Mouse (Mus musculus) heart, adult 11 months (tissue): ENCODE measurements around the gene Gys1.
"Not testable (repeated sequence)": the region's sequence is repeated elsewhere in the genome, so short reads cannot be mapped to it uniquely, and the experiment has no call there.

Experiments used
- DNase-seq: peaks from one replicate; pipeline ENCODE4 v3.0.0; 2022

Gys1 gene

DNA sequence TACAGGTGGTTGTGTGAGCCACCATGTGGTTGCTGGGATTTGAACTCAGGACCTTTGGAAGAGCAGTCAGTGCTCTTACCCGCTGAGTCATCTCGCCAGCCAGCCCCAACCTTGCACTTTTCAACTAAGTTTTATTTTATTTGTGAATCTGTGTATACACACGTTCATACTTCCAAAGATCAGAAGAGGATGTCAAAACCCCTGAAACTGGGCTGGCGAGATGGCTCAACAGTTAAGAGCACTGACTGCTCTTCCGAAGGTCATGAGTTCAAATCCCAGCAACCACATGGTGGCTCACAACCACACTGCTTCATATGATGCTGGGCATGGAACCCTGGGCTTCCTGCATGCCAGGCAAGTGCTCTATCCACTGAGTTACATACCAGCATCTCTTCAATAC, 50.3 kb downstream of the Gys1 start:
- DNase-seq: not testable (repeated sequence)

DNA sequence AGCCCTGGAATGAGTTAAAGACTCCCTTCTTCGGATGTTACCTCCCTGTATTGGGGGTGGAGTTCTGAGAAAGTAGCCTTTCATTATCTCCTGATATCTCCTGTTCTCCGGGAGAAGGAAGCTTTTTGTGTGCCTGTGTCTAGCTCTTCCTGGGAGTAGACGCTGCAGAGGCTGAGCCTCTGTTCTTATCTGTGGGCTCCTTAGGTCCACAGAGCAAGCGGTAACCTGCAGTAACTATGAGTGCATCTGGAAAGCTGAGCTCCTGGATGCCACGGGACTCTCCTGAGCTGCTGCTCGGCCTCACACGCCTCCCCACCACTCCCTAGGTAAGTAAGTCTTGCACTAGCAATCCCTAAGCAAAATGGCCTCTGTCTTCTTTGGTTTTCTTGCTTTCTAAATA, 51.5 kb downstream of the Gys1 start:
- DNase-seq: no peak

DNA sequence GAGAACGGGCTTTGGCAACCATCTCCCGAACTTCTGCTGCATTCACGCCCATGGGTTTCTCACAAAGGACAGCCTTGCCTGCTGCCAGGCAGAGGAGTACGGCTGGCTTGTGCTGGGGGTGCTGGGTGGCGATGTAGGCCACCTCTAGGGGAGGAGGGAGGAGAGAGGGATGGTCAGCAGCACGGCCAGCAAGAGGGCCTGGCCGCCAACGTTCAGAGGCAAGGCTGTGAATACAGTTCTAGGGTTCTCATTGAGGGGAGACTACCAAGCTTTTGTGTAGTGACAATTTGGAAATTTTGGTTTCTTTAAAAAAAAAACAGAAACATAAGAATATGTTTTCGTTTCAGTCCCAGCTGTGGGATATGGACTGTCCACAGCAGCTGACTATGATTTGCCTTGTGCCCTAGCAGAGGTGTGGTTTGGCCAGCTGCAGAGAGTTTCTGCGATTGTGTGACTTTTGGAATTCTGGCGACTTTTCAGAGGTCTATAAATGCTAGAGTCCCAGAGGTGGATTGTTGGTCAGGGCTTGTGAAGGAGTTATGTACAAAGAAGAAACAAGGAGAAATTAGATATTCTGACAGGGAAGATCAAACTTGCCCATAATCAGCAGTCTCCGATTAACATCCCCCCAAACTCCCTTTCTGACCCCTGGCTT, 52.2 kb downstream of the Gys1 start, which contains the start of gene Gm45808:
Gene Gm45808 (minus strand): TSS at position 51 of the 655 bp plus-strand sequence.
- DNase-seq: no peak

DNA sequence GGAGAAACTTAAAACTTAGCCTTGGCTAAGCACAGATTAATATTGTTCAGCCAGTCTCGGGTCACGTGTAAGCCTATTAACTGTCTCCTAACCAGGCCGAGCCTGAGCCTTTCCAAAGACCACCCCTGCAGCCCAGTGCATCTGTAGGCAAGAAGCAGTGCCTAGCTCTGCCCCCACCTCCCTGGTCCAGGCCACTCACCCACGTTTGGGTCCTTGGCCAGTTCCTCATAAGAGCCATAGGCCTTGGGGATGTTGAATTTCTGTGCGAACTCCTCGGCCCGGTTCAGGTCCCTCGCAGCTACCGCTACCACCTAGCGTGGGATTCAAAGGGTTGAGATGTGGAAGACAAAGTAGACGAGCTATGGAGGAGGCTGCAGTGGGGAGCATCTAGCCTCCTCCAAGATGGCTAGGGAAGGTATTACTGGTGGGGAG, 53.2 kb downstream of the Gys1 start:
- DNase-seq: peak; percentile 87

DNA sequence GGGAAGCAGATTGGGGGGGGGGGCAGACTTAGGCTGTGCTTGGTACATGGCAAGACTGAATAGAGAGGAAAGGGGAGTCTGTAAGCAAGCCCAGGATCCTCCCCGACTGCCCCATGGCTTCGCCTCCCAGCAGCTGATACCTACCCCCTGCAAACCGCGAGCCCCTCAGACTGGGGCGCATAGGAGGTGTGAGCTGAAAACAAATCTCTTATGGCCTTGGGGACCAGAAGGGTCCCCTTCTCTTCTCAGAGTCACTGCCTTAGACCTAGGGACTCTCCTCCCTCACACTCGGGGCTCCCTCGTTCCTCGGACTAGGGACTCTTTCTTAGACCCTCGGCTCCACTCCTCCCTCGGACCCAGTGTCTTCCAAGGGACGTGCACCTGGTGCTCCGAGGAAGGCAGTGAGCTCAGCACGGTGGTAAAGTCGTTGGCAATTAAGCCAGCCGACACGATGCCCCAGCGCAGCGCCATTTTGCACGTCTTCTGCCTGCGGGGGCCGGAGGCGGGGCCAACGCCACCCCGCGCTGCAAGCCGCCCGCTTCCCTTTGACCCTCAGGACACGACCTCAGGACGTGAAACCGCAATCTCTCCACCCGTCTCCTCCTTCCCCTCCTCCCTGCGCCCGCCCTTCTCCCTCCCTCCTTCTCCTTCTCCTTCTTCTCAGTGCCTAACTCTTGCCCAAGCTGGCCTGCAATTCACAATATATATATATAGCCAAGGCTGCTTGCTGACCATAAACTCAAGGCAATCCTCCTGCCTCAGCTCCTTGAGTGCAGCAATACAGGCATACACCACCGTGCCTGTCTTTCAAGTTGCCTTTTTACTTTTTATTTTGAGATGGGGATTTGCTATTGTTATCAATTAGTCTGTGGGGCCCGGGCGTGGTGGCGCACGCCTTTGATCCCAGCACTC, 53.9 kb downstream of the Gys1 start, which contains the start of gene Dhdh:
Gene Dhdh (minus strand): TSS at position 513 of the 912 bp plus-strand sequence.
- DNase-seq: peak; percentile 98

DNA sequence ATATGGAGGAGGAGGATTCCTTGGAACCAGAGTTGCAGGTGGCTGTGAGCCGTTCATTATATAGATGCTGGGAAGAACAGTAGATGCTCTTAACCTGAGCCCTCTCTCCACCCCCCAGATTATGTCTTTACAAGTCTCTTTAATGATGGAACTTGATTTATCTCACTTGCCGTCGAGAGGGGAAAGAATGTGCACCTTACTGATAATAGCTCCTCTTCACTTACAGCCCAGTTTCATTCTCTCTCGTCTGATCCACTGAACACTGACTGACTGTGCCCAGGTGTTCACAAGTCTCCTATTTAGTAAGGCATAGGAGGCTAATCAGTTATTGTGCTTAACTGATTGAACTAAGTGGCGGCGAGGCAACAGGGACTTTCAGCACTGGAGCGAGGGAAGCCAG, 54.9 kb downstream of the Gys1 start:
- DNase-seq: no peak

DNA sequence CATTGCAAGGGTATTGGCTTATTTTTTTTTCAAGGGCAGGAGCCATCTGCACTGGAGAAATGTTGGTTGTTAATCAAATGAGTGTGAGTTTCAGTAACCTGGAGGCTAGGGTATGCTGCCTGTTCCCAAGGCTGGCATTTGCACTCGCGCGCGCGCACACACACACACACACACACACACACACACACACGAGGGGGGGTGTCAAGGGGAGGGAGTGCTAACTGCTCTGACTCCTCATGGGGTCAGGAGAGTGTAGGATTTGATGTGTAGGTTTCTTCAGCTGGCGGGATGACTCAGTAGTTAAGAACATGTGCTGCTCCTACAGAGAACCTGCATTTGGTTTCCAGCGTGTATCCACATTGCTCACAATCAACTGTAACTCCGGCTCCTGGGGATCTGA, 56.2 kb downstream of the Gys1 start:
- DNase-seq: no peak

DNA sequence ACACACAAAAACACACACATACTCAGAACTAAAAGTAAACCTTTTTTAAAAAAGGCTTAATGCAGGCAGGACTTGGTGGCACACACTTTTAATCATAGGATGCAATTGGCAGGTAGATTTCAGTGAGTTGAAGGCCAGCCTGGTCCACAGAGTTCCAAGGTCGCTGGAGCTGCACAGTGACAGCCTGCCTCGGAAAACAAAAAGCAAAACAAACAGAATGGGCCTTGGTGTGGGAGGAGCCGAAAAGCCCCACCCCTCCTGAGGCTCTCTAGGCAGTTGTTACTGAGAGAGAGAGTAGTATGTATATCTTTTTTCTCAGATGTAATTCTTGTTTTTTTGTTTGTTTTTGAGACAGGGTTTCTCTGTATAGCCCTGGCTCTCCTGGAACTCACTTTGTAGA, 56.6 kb downstream of the Gys1 start:
- DNase-seq: no peak

DNA sequence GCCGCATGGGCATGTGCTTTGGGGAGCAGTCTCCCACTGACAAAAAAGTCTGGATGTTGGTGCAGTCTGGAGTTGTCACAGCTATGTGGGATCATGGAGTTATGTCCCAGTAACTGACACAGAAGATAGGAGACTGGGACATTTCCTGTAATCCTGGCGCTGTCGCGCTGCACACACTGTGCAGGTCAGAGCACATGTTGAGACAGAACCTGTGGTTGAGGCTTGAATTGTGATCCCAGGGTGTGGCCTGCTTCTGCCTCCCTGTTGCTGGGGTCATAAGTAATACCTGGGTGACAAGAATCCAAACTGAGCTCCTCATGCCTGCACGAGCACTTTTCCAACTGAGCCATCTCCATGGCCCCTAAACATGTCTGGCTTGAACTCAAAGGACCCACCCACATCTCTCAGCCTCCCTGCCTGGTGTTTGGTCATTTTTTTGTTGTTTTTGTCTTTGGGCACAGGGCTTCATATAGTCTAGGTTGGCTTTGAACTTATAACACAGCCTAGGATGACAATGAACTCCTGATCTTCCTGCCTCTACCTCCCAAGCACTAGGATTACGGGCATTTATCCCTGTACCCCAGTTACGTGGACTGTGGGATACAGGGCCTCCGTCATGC, 57.7 kb downstream of the Gys1 start:
- DNase-seq: peak; percentile 86

DNA sequence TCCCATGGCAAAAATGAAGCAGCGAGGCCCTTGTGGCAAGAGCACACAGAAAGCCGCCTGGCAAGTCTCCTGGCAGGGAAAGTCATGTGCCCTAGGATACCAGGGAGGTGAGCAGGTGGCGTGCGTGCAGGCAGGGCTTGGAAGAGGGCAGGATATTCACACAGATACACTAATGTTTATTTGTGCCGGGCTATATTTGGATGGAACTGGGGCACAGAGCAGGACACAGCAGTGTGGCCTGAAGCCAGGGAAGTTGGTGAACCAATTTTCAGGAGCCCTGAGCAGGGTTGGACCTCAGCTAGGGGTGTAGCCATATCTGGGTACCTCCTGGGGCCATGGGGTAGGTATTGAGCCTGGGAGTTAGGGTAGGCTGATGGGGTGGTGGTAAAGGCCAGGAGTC, 58.3 kb downstream of the Gys1 start:
- DNase-seq: peak; percentile 96

DNA sequence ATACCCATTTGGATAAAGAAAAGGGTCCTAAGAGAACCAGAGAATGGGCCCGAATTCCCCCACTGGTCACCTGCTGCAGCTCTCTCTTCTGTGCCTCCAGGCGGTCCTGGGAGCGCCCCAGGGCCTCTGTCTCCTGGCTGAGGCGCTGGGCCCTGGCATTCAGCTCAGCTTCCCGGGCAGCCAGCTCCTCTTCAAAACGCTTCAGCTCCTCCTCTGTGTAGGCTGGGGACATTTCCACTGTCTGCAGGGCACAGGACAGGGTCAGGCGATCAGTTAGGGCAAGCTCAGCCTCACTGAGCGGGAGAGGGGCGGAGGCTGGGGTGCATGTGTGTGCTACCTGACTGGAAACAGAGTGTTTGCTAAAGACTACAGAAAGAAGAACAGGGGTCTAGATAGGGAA, 59.9 kb downstream of the Gys1 start:
- peak; percentile 93 for DNase-seq

DNA sequence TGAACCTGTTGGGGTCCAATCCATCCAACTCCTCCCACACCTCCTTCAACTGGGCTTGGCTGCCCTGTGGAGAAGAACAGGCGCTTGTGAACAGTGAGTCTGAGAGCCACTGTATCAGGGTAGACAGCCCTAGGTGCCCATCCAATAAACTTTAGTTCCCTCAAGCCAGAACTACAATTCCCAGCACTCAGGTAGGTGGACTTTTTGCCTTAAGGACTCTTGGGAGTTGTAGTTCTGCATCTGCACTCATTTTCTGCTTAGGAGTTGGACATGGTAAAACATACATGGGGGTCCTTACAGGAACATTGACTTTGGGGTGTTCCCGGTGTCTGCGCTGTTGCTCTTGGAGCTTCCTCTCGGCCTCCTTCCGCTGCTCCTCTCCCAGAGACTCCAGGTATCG, 63.8 kb downstream of the Gys1 start:
- no peak for DNase-seq
